Mouse (Mus musculus) left cerebral cortex, adult 6 months (tissue): Measurements from ENCODE around the gene Plekha7. TPM values are rescaled to one million over a fixed set of nuclear protein-coding genes. Genes with fewer than 3 reads are reported as not detected.

ENCODE experiments used
- long read RNA-seq, 2 experiments: library from polyadenylated mRNA; unstranded; transcript quantifications; one replicate each; pipeline ENCODE4 v2.0.0; 2019 to 2020
- polyA plus RNA-seq: library from polyadenylated mRNA; unstranded; fragments of <200 nt; fragmentation: Nextera tagmentation; gene quantifications from 2 replicates; pipeline ENCODE4 v1.2.3, GENCODE M21; 2021

Plekha7 gene
- 2.9 and 3.7 TPM in 2 replicates for polyA plus RNA-seq
- long read RNA-seq, experiment 1, partial matches to known transcripts = 14 of 25 reads
- long read RNA-seq, experiment 1, other reads (novel, unspliced or antisense) = 9 of 25 reads
- long read RNA-seq, experiment 2, partial matches to known transcripts = 0 of 1 reads
- long read RNA-seq, experiment 2, other reads (novel, unspliced or antisense) = 1 of 1 reads

GRCm38 (mm10) chr7:116307871-116308631 is at the start of gene Plekha7:
Gene Plekha7, minus strand, starts transcription at chr7:116308376.

GRCm38 (mm10) chr7:116333713-116334668 is 25.8 kb upstream of the Plekha7 start, which contains the start of gene Rps13:
Gene Rps13, minus strand, starts transcription at chr7:116334195.

GRCm38 (mm10) chr7:116084366-116084765 is 223.8 kb downstream of the Plekha7 start, which contains the start of gene Gm4353:
Gene Gm4353, minus strand, starts transcription at chr7:116084635.

Other genes starting within 250 kb of the Plekha7 start
- 0.33 and 0.48 TPM in 2 replicates for gene Gm4353, start 223.7 kb downstream of the Plekha7 start, polyA plus RNA-seq
- gene Rps13, start 25.8 kb upstream of the Plekha7 start, polyA plus RNA-seq = 1,703 and 1,815 TPM in 2 replicates
- gene Pik3c2a, start 135.1 kb upstream of the Plekha7 start, polyA plus RNA-seq = 2.5 and 2.8 TPM in 2 replicates
- 25.0 and 25.2 TPM in 2 replicates for gene Nucb2, start 196.0 kb upstream of the Plekha7 start, polyA plus RNA-seq